Mouse (Mus musculus): ENCODE measurements around the gene Akap13.
"Not testable (repeated sequence)": the region's sequence is repeated elsewhere in the genome, so short reads cannot be mapped to it uniquely, and the experiment has no call there.

The Akap13 gene

GRCm38 (mm10) chr7:75759992-75760514, 304.7 kb downstream of the Akap13 start:
- DNase-seq (ENCODE audit: low read depth, low spot score) = no peak

- DNase-seq (ENCODE audit: low read depth, low spot score) = not testable (repeated sequence)
Measured at GRCm38 (mm10) chr7:75760661-75761319, 305.5 kb downstream of the Akap13 start.

- not testable (repeated sequence) for DNase-seq (ENCODE audit: low read depth, low spot score)
Measured at GRCm38 (mm10) chr7:75762225-75762624, 306.9 kb downstream of the Akap13 start.

- not testable (repeated sequence) for DNase-seq (ENCODE audit: low read depth, low spot score)
Measured at GRCm38 (mm10) chr7:75767080-75767769, 311.9 kb downstream of the Akap13 start.

GRCm38 (mm10) chr7:75768169-75768568, 312.8 kb downstream of the Akap13 start:
- no peak for DNase-seq (ENCODE audit: low read depth, low spot score)

GRCm38 (mm10) chr7:75769909-75770308, 314.6 kb downstream of the Akap13 start:
- no peak for DNase-seq (ENCODE audit: low read depth, low spot score)

- DNase-seq (ENCODE audit: low read depth, low spot score) = not testable (repeated sequence)
Measured at GRCm38 (mm10) chr7:75774095-75775078, 319.1 kb downstream of the Akap13 start.

GRCm38 (mm10) chr7:75778053-75778452, 322.7 kb downstream of the Akap13 start:
- DNase-seq (ENCODE audit: low read depth, low spot score) = peak; percentile 79

DNA sequence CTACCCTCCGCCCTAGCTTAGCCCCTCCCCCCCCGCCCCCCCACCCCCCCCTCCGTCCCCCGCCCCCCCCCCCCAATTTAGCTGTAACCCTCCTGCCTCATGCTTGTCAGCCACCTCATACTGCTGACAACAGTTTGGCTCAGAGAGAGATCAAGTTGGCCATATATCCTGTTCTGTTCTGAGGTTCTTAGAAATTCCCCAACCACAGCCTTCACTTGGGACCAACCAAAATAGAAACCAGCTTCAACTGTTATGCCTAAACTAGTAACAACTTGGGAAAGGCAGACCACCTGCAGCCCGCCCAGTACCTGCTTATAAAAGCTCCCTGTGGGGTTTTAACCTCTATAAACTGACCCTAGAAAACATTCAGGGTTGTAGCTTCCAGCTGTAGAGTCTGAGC, 325.5 kb downstream of the Akap13 start:
- DNase-seq (ENCODE audit: low read depth, low spot score) = no peak

DNA sequence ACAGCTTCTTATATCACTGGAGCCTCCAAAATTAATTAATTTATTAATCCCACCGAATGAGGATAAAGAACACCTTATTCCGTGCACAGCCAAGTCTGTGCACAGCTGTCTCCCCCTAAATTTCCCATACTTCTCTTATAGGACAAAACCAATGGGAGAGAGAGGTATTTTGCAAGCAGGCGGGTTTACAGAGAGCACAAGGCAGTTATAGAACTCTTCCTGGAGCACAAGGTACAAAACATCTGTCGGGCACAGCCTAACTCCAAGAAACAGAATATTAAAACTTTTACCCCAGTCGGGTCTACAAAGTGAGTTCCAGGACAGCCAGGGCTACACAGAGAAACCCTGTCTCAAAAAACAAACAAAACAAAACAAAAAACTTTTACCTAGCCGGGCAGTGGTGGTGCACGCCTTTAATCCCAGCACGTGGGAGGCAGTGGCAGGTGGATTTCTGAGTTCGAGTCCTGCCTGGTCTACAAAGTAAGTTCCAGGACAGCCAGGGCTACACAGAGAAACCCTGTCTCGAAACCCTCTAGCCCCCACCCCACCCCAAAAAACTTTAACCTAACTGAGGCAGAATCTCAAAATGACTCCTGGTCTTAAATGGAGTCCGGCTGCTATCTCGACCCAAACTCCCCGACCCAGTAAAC, 326.1 kb downstream of the Akap13 start:
- no peak for DNase-seq (ENCODE audit: low read depth, low spot score)

DNA sequence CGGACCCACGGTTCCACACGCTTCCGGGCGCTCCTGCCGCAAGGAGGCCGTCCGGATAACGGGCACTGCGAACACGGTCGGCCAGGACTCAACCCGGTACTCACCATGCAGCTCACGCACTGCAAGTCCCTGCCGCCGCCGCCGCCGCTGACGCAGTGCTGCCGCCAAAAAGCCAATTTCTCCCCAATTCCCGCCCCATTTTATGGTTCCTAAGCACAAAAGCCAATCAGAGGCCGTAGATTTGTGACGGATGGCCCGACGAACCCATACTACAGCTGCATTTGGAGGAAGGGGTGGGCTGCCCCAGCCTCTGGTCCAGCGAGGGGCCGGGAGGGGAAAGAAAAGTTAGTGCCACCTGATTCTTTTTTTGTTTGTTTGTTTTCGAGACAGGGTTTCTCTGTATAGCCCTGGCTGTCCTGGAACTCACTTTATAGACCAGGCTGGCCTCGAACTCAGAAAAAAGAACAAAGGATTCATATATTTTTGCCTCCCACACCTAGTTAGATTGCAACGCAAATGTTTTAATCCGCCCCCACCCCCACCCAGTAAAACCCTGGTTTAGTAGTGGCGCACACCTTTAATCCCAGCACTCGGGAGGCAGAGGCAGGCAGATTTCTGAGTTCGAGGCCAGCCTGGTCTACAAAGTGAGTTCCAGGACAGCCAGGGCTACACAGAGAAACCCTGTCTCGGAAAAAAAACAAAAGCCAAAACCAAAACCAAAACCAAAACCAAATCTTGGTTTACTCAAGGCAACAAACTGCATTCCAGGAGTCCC, 326.8 kb downstream of the Akap13 start:
- DNase-seq (ENCODE audit: low read depth, low spot score) = peak; percentile 95

GRCm38 (mm10) chr7:75782723-75783011, 327.3 kb downstream of the Akap13 start:
- no peak for DNase-seq (ENCODE audit: low read depth, low spot score)

GRCm38 (mm10) chr7:75785388-75786328, 330.3 kb downstream of the Akap13 start:
- no peak for DNase-seq (ENCODE audit: low read depth, low spot score)

DNA sequence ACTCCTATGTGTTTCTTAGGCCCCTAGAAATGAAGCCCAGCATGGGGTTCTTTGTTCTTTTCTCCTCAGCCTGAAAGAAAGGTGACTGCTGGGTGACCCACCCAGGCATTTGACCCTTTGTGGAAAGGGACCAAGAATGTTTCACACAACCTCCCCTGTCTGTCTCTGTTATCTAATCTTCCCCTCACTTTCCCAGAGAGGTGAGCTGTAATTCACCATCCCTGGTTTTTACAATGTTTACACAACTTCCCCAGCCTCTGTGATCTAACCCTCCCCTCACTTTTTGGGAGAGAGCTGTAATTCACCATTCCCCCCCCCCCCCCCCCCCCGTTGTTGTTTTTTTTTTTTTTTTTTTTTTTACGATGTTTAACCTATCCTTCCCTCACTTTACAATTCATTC, 331.5 kb downstream of the Akap13 start:
- no peak for DNase-seq (ENCODE audit: low read depth, low spot score)

GRCm38 (mm10) chr7:75787371-75787770, 332.0 kb downstream of the Akap13 start:
- no peak for DNase-seq (ENCODE audit: low read depth, low spot score)

DNA sequence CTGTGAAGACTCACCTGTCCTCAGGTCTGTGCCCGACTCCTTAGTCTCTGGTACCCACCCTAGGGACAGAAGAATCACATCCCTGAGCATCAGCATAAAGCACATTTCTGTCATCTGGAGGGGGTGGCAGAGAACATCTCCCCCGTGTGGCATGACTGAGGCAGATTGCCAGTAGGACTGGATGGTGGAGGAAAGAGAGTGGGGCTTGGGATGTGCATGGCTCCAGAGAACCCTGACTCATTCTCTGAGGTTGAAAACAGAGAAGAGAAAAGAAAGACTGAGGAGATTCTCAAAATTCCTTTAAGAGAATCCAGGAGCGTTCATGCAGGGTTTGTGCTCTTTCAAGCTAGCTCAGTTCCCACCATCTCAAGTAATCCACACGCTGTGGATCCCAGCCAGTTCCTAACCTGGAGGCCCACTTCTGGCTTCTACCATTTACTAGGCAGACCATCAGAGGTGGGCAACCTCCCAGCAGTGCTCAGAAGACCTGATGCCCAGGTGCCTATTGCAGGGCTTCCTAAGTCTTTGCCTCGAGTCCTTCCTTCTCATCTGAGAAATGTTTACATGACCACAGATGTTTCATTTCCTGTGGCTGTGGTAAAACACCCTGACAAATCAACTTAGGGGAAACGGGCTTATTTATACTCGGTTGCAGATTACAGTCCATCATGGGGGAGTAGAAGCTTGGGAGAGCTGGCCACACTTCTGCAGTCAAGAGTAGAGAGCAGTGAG, 332.9 kb downstream of the Akap13 start:
- DNase-seq (ENCODE audit: low read depth, low spot score) = not testable (repeated sequence)

GRCm38 (mm10) chr7:75788801-75789135, 333.4 kb downstream of the Akap13 start:
- DNase-seq (ENCODE audit: low read depth, low spot score) = not testable (repeated sequence)

DNA sequence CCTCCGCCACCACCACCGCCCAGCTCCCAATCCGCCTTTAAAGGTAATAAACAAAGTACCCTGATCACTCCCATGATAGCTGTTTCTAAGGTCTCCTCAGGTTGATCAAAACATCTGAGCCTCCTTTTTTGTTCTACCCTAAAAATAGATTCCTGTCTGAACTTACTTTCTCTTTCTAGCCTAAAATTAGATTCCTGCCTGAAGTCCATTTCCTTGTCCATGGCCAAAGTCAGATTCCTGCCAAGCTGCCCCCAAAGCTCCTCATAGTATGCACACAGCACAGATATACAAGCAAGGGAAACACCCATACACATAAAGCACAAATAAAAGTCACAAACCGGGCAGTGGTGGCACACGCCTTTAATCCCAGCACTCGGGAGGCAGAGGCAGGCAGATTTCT, 334.4 kb downstream of the Akap13 start:
- DNase-seq (ENCODE audit: low read depth, low spot score) = no peak
